Mouse (Mus musculus) liver, embryonic 14.5 days (tissue): Measurements from ENCODE around the gene Gtf2i.

Experiments used
- CTCF ChIP-seq: IDR thresholded peaks from 2 replicates; pipeline ENCODE4 v1.5.1; 2016; ENCODE audit warnings: antibody characterized with exemption, low read depth, control low read depth
- EP300 ChIP-seq: IDR thresholded peaks from 2 replicates; pipeline ENCODE4 v1.6.1; 2016; ENCODE audit warnings: antibody characterized with exemption, low read depth

DNA sequence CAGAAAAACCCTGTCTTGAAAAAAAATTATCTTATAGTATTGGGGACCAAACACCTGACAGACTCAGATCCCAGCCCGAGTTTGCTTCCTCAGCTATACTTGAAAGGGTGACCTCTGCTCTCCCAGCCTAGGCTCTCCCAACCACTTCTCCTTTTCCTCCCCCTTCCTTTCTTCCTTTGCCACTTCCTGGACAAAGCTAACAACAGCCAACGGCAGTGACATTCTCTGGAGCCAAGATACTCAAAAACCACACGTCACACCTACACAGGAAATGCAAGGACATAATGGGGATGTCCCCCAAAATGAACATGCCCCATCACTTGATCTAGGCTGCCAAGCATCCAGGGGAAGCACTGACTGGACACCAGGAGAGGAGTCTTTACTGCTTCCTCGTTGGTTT lies 56.2 kb downstream of the Gtf2i start:
- no peak for TF ChIP-seq CTCF
- TF ChIP-seq EP300: no peak
